8 mouse cellular contexts compared by ENCODE assay signal in the genomic region with DNA sequence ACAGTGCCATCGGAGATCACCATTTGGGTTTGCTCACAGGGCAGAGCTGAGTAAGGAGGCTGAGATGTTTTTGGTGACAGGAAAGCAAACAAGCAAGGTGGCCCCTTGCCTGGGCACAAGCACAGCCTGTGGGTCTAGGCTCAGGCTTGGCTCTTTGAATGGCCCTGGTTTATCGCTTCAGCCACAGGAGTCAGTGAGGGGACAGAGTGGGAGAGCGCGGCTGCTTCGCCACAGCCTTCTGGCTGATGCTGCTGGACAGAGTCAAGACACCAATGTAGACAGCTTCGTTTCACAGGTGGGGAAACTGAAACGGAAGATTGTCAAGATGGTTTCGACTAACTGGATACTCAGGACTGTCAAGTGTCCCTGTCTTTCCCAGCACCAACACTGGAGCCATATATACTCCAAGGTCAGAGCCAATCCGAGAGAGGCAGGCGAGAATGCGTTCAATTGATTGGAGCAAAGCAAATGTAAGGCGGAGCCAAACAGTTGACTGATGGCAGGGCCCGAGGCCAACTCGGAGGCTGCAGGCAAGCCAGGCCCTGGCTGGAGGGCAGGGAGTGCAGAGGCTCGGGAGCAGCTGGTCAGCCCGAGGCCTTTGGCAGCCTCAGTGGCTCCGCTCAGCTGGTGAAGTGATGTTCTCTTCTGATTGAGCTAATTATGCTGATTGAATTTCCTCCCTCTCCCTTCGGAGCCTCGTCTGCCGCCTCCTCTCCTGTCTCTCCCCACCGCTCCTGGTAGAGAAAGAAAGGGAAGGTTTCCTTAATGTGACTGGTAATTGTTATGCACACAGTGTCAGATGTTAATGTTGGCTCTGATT.
DNase-seq lines count a peak whose midpoint lies in the region.

No protein-coding gene starts in this region.

- intact Hi-C loops in left cerebral cortex, postnatal 25 days (cut with DNase I) = no loop called here

- peak; percentile 11 for DNase-seq in lung, postnatal 10 days
- no peak for DNase-seq in lung, postnatal 25 days (ENCODE audit: low spot score)
- peak; percentile 91 for DNase-seq in embryo, embryonic 10 days (ENCODE audit: low spot score)
- peak; percentile 72 for DNase-seq in gastrocnemius, postnatal 10 days
- DNase-seq in kidney, adult 18-20 months = peak; percentile 8
- peak; percentile 75 to 82 for DNase-seq in left cerebral cortex, postnatal 25 days (ENCODE audit: low spot score in 2 of 2)
- peak; percentile 7 for DNase-seq in ovary, postnatal 14 days (ENCODE audit: low spot score)
- no peak for DNase-seq in thymus, adult 18-20 months

Comparison
In these comparisons a context has a peak if more than half of its experiments do, and no peak if none do; other contexts are left out.
1. DNase-seq: peak in lung, postnatal 10 days (single experiment), embryo, embryonic 10 days (single experiment), gastrocnemius, postnatal 10 days (single experiment), kidney, adult 18-20 months (single experiment), left cerebral cortex, postnatal 25 days (2 of 2) and ovary, postnatal 14 days (single experiment); none in lung, postnatal 25 days (single experiment) and thymus, adult 18-20 months (0 of 2).